Mouse (Mus musculus): Measurements from ENCODE around the gene Deaf1. TPM values are rescaled to one million over a fixed set of nuclear protein-coding genes. Genes with fewer than 3 reads are reported as not detected.

The Deaf1 gene
- 10 to 100 TPM; 10.8 to 13.5 TPM for total RNA-seq (2021)
- 9.7 and 9.8 TPM in 2 replicates for polyA plus RNA-seq (2012; rRNA removed)
- long read RNA-seq, transcript Deaf1-201 (12 exons, 2,135 nt): major isoform, 19 of 25 reads
- long read RNA-seq, partial matches to known transcripts: 2 of 25 reads
- long read RNA-seq, other reads (novel, unspliced or antisense): 4 of 25 reads

DNA sequence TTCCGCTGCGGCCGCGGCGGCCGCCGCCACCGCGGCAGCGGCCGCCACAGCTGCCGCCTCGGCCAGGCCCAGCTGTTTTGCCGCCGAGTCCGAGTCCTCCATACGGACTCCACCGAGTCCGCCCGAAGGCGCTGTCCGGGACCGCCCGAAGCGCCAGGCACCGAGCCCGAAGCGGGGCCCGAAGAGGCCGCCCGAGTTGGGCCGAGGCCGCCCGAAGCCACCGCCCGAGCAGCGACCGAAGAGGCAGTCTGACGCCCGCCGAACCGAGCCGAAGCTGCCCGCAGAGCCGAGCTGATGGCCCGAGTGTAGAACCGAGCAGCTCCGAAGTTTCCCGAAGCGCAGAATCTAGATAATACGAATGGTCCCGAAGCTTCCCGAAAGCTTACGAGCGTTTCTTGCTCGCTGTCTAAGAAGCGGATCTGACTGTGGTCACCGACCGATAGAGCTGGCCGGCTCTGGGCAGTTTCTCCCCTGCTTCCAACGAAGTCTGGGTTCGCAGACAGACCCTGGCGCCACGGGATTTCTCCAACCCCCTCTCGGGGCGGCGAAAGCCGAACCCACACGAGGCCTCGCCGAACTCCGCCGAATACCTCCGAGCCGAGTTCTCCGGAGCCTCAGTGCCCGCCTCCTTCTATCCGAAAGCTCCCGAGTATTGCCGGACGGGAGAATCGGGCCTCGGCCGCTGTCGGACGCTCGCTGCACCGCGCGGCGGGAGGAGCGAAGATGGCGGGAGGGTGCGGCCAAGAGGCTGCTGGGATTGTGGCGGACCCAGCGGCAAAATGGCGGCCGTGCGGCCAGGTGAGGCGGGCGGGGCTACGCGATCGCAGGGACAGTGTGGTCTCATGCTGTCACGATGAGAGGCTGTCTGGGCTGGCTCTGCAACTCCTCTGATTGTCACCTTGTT lies at the start of gene Deaf1, which contains the start of gene Tmem80:
Gene Deaf1, minus strand, starts transcription at position 222 of the 904 bp plus-strand sequence.
Gene Tmem80, plus strand, starts transcription at position 271 of the 904 bp plus-strand sequence.
- WGBS: under 1% methylated on average over 105 of the region's 105 CpGs
- no peak for TF ChIP-seq CTCF (IDR thresholded peaks at IDR 0.05)
- no peak; the same call in none of the 2 replicates for TF ChIP-seq POLR2A (IDR thresholded peaks at IDR 0.05; ENCODE audit: insufficient read depth, low read depth, low read length)
- 0 out of 2 replicates have a peak, but pooled peaks have one; percentile 62 for TF ChIP-seq EP300 (IDR thresholded peaks at IDR 0.05; ENCODE audit: insufficient read depth, low read depth, low read length)
- intact Hi-C loops (cut with DNase I): loop anchor here (2.0 to 5.0 kb wide), 2 partner anchors 60 to 63 kb away; partner anchors contain the start of gene Irf7

DNA sequence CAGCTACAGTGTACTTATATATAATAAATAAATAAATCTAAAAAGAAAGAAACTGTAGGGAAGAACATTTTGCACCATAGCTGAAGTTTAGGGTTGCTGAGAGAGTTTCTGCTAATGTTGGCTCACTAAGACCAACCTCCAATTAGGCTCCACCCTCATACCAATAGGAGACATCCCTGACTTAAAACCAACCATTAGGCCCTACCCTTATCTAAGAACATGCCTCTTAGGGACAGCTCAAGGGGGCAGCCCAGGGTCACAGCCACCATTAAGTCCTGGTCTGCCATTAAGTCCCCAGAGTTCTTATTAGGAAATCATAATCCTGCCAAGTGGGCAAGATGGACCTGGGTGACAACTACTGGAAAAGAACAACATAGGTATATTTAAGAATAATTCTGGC lies 46.9 kb upstream of the Deaf1 start:
- Histone ChIP-seq H3K27ac (no peak overlapping the region), H3K4me3 (no peak overlapping the region), H3K27me3 (ENCODE audit: control insufficient read depth, insufficient read depth, low read length) (no peaks in the 10 kb centered on the region), H3K9ac (ENCODE audit: low read depth, low read length) (no peak overlapping the region), H3K4me1 (ENCODE audit: control insufficient read depth, insufficient read depth, low read length) (no peaks in the 10 kb centered on the region), H3K79me2 (replicated peaks; ENCODE audit: control insufficient read depth, insufficient read depth, low read length) (no peaks in the 10 kb centered on the region), H3K36me3 (ENCODE audit: control insufficient read depth, insufficient read depth, low read length) (no peaks in the 10 kb centered on the region)
- DNase-seq: no peak
- intact Hi-C loops (cut with DNase I): no loop called here
- no peak for TF ChIP-seq CTCF (IDR thresholded peaks at IDR 0.05)

More for the DNA sequence above, at the start of gene Deaf1, which contains the start of gene Tmem80:
- H3K36me3 ChIP-seq (ENCODE audit: control insufficient read depth, insufficient read depth, low read length): no peaks in the 10 kb centered on the region
- peak within 1 kb of the TSS; percentile 90 for H3K9ac ChIP-seq (ENCODE audit: low read depth, low read length)
- H3K4me3 ChIP-seq: peak within 1 kb of the TSS; percentile 71
- H3K79me2 ChIP-seq (replicated peaks; ENCODE audit: control insufficient read depth, insufficient read depth, low read length): peaks cover 3% of the 10 kb centered on the region
- peak; percentile 99 for DNase-seq
- no peaks in the 10 kb centered on the region for H3K27me3 ChIP-seq (ENCODE audit: control insufficient read depth, insufficient read depth, low read length)
- H3K27ac ChIP-seq: peak within 1 kb of the TSS; percentile 99
- H3K4me1 ChIP-seq (ENCODE audit: control insufficient read depth, insufficient read depth, low read length): peaks cover 11% of the 10 kb centered on the region

DNA sequence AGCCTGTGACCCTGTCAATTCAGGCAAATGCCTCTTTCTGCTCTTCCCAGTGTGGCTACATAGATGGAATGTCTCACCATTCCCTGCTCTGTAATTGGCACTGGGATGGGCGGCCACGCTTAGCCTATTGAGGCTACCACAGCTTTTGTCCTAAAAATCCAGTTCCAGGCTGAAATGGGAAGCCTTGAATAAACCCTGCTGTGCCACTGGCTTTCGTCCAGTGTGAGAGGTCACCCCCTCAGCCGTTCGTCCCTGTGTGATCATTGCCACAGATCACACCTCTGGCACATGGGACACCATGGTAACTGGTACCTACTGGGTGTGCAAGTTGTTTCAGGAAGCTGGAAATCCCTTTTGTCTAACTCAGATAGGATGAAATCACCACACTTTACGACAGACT lies 46.1 kb upstream of the Deaf1 start:
- Histone ChIP-seq H3K27ac (no peak overlapping the region), H3K27me3 (ENCODE audit: control insufficient read depth, insufficient read depth, low read length) (no peaks in the 10 kb centered on the region), H3K79me2 (replicated peaks; ENCODE audit: control insufficient read depth, insufficient read depth, low read length) (no peaks in the 10 kb centered on the region), H3K4me1 (ENCODE audit: control insufficient read depth, insufficient read depth, low read length) (no peaks in the 10 kb centered on the region), H3K4me3 (no peak overlapping the region), H3K9ac (ENCODE audit: low read depth, low read length) (no peak overlapping the region), H3K36me3 (ENCODE audit: control insufficient read depth, insufficient read depth, low read length) (no peaks in the 10 kb centered on the region)
- no peak for DNase-seq
- intact Hi-C loops (cut with DNase I): no loop called here
- 77% methylated on average over 6 of the region's 6 CpGs for WGBS
- no peak for TF ChIP-seq CTCF (IDR thresholded peaks at IDR 0.05)
- no peak for TF ChIP-seq EP300 (IDR thresholded peaks at IDR 0.05; ENCODE audit: insufficient read depth, low read depth, low read length)
- no peak for TF ChIP-seq POLR2A (IDR thresholded peaks at IDR 0.05; ENCODE audit: insufficient read depth, low read depth, low read length)

GRCm38 (mm10) chr7:141371942-141372595 lies 44.6 kb upstream of the Deaf1 start:
- no peak for DNase-seq
- H3K27me3 ChIP-seq (ENCODE audit: control insufficient read depth, insufficient read depth, low read length): no peaks in the 10 kb centered on the region
- no peaks in the 10 kb centered on the region for H3K4me1 ChIP-seq (ENCODE audit: control insufficient read depth, insufficient read depth, low read length)
- no peak overlapping the region for H3K27ac ChIP-seq
- WGBS: 43% methylated on average over 6 of the region's 6 CpGs
- intact Hi-C loops (cut with DNase I): no loop called here
- no peak overlapping the region for H3K9ac ChIP-seq (ENCODE audit: low read depth, low read length)
- no peak overlapping the region for H3K4me3 ChIP-seq
- no peaks in the 10 kb centered on the region for H3K79me2 ChIP-seq (replicated peaks; ENCODE audit: control insufficient read depth, insufficient read depth, low read length)
- H3K36me3 ChIP-seq (ENCODE audit: control insufficient read depth, insufficient read depth, low read length): no peaks in the 10 kb centered on the region
- TF ChIP-seq EP300 (IDR thresholded peaks at IDR 0.05; ENCODE audit: insufficient read depth, low read depth, low read length) (no peak), POLR2A (IDR thresholded peaks at IDR 0.05; ENCODE audit: insufficient read depth, low read depth, low read length) (no peak)

GRCm38 (mm10) chr7:141369918-141370317 lies 42.4 kb upstream of the Deaf1 start:
- intact Hi-C loops (cut with DNase I): no loop called here
- TF ChIP-seq POLR2A (IDR thresholded peaks at IDR 0.05; ENCODE audit: insufficient read depth, low read depth, low read length) (no peak), CTCF (IDR thresholded peaks at IDR 0.05) (no peak), EP300 (IDR thresholded peaks at IDR 0.05; ENCODE audit: insufficient read depth, low read depth, low read length) (no peak)

More at GRCm38 (mm10) chr7:141369918-141370317, 42.4 kb upstream of the Deaf1 start:
- Histone ChIP-seq H3K79me2 (replicated peaks; ENCODE audit: control insufficient read depth, insufficient read depth, low read length) (no peaks in the 10 kb centered on the region), H3K27me3 (ENCODE audit: control insufficient read depth, insufficient read depth, low read length) (no peaks in the 10 kb centered on the region), H3K4me1 (ENCODE audit: control insufficient read depth, insufficient read depth, low read length) (no peaks in the 10 kb centered on the region), H3K36me3 (ENCODE audit: control insufficient read depth, insufficient read depth, low read length) (no peaks in the 10 kb centered on the region), H3K4me3 (no peak overlapping the region), H3K9ac (ENCODE audit: low read depth, low read length) (no peak overlapping the region), H3K27ac (no peak overlapping the region)
- WGBS: 71% methylated on average over 5 of the region's 5 CpGs
- no peak for DNase-seq

Data from heart, adult 2 months (tissue).